Mouse (Mus musculus): ENCODE results near the gene Cblc. TPM values are rescaled to one million over a fixed set of nuclear protein-coding genes. Genes with fewer than 3 reads are reported as not detected.
"Not testable (repeated sequence)": the region's sequence is repeated elsewhere in the genome, so short reads cannot be mapped to it uniquely, and the experiment has no call there.

Cblc gene
- polyA plus RNA-seq, 1 experiment from 2014 or later = 15.2 TPM

DNA sequence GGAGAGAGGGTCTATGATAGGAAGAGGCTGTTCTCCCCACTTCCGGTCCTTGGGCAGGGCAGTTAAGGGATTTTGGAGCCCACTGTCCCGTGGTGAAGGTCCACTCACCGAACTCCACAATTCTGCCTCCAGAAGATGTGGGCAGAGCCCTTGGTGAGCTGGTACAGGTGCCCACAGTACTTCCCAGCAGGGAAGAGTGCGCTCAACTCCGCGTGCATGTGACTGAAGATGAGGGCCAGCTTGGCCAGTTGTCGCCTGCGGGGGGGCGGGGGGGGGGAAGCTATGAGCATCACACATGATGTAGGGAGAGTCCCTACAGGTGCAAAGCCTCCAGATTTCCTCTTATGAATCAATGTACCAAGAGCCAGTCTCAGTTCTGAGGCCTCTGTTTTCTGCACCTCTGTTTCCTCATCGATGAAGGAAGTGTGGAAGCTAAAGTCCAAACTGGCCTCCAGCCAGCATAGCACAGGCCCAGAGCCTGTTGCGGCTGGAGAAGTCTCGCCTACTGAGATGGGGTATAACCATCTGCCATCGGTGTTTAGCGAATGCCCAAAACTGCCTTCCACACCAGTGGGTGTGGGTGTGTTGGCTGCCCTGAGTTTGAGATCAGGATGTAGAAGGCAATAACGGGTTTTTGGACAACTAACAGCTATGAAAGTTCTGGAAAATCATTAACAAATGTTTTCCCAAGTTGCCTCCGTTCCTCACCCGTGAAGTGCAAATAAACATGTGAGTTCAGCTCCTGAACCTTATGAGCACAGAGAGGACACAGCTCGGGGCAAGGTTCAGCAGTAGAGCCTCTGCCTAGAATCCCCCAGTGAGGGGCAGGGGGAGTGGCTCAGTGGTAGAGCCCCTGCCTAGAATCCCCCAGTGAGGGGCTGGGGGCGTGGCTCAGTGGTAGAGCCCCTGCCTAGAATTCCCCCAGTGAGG lies 3.6 kb downstream of the Cblc start:
- 82% methylated on average over 19 of the region's 19 CpGs for WGBS
- Histone ChIP-seq H3K36me3 (no peaks in the 10 kb centered on the region), H3K27ac (no peak overlapping the region), H3K9me3 (no peaks in the 10 kb centered on the region), H3K4me3 (no peak overlapping the region), H3K27me3 (peaks cover 37% of the 10 kb centered on the region), H3K4me1 (peaks cover 17% of the 10 kb centered on the region), H3K9ac (no peak overlapping the region), H3K4me2 (no peak overlapping the region)
- ATAC-seq (ENCODE audit: insufficient number of reproducible peaks, low FRiP score, low TSS enrichment, low read depth) = no peak

- H3K9me3 ChIP-seq; H3K36me3 ChIP-seq; H3K9ac ChIP-seq; H3K27ac ChIP-seq; H3K4me3 ChIP-seq; H3K4me1 ChIP-seq; ATAC-seq (ENCODE audit: insufficient number of reproducible peaks, low FRiP score, low TSS enrichment, low read depth); H3K4me2 ChIP-seq: not testable (repeated sequence)
- H3K27me3 ChIP-seq = peaks cover 22% of the 10 kb centered on the region
- 88% methylated on average over 2 of the region's 2 CpGs for WGBS
Observed at GRCm38 (mm10) chr7:19791504-19791903, 5.1 kb downstream of the Cblc start.

- H3K4me2 ChIP-seq = peak overlapping the region; percentile 71
- no peaks in the 10 kb centered on the region for H3K36me3 ChIP-seq
- H3K27ac ChIP-seq = no peak overlapping the region
- no peak overlapping the region for H3K9ac ChIP-seq
- peak overlapping the region; percentile 37 for H3K4me3 ChIP-seq
- WGBS = 2% methylated on average over 19 of the region's 19 CpGs
- H3K9me3 ChIP-seq = no peaks in the 10 kb centered on the region
- ATAC-seq (ENCODE audit: insufficient number of reproducible peaks, low FRiP score, low TSS enrichment, low read depth) = no peak
- H3K4me1 ChIP-seq = peaks cover 12% of the 10 kb centered on the region
- H3K27me3 ChIP-seq = peaks cover 9% of the 10 kb centered on the region
Observed at GRCm38 (mm10) chr7:19789904-19790347, 6.7 kb downstream of the Cblc start.

DNA sequence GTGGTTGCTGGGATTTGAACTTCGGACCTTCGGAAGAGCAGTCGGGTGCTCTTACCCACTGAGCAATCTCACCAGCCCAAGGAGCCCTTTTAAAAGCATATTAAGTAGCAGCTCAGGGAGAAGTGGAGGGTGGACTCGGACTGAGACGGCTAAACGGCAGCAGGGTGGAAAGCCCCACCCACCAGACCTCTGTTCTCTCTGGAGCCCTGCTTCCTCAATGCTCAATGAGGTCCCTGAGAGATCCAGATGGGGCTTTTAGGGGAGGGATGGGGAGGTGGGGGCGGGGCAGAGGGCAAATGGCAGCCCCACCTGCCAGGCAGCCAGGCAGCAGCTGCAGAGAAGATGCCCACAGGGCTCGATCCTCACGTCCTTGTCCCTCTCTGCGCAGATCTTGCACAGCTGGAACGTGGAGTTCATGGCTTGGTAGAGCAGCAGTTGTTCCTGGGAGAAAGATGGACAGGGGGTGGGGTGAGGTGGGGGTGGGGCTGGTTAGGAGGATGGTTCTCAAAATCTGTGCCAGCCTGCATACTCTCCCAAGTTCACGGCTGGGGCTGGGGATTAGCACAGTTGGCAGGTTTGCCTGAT lies 10.6 kb downstream of the Cblc start:
- H3K27ac ChIP-seq = no peak overlapping the region
- no peak overlapping the region for H3K4me3 ChIP-seq
- H3K9me3 ChIP-seq = no peaks in the 10 kb centered on the region
- no peak overlapping the region for H3K9ac ChIP-seq
- peaks cover 12% of the 10 kb centered on the region for H3K4me1 ChIP-seq
- ATAC-seq (ENCODE audit: insufficient number of reproducible peaks, low FRiP score, low TSS enrichment, low read depth) = no peak
- H3K4me2 ChIP-seq = no peak overlapping the region
- H3K36me3 ChIP-seq = no peaks in the 10 kb centered on the region
- 31% methylated on average over 12 of the region's 12 CpGs for WGBS
- peaks cover 9% of the 10 kb centered on the region; the same call in 1 of the 2 replicates for H3K27me3 ChIP-seq

- Histone ChIP-seq H3K27ac (no peak overlapping the region), H3K27me3 (peaks cover 6% of the 10 kb centered on the region; the same call in 1 of the 2 replicates), H3K4me1 (peaks cover 8% of the 10 kb centered on the region), H3K9ac (no peak overlapping the region), H3K9me3 (no peaks in the 10 kb centered on the region), H3K36me3 (no peaks in the 10 kb centered on the region), H3K4me3 (no peak overlapping the region), H3K4me2 (no peak overlapping the region)
- ATAC-seq (ENCODE audit: insufficient number of reproducible peaks, low FRiP score, low TSS enrichment, low read depth) = no peak
- 31% methylated on average over 11 of the region's 11 CpGs for WGBS
Observed at GRCm38 (mm10) chr7:19784764-19785535, 11.7 kb downstream of the Cblc start.

DNA sequence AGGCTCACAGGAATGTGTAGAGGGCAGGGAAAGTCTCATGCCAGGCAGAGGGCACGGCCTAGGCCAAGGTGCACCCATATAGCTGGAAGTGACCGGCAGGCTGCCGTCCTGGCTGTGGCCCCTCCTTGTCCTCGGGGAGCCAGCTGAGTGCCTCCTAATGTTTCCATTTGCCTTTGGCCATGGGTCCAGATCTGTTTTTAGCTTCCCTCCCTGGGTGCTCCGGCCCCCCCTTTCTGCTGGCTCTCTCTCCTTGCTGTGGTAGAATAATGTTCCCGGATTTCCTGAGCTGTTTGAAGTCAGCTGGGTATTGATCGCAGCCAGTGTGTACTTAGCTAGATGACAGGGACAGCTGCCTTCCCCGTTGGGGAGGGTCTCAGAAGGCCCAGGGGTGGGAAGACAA lies 13.0 kb downstream of the Cblc start:
- no peaks in the 10 kb centered on the region for H3K27me3 ChIP-seq
- no peaks in the 10 kb centered on the region for H3K9me3 ChIP-seq
- 74% methylated on average over 8 of the region's 8 CpGs for WGBS
- peaks cover 4% of the 10 kb centered on the region; the same call in 1 of the 2 replicates for H3K4me1 ChIP-seq
- ATAC-seq (ENCODE audit: insufficient number of reproducible peaks, low FRiP score, low TSS enrichment, low read depth) = 0 out of 2 replicates have a peak, but pooled peaks have one; percentile 33
- H3K36me3 ChIP-seq = no peaks in the 10 kb centered on the region
- H3K4me3 ChIP-seq = no peak overlapping the region
- H3K9ac ChIP-seq = no peak overlapping the region
- no peak overlapping the region for H3K27ac ChIP-seq
- H3K4me2 ChIP-seq = no peak overlapping the region

DNA sequence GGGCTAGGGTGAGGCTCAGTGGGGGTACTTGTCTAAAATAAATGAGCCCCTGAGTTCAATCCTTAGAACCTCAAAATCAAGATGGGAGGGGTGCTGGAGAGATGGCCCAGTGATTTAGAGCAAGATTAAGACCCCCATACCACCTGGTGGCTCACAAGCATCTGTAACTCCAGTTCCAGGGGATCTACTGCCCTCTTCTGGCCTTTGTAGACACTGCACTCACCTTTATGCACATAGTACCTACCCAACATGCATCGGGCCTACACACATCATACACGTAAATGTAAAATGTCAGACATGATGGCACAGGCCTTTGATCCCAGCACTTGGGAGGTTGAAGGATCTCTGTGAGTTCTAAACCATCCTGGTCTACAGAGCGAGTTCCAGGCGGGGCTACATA lies 14.0 kb downstream of the Cblc start:
- peaks cover 4% of the 10 kb centered on the region; the same call in 1 of the 2 replicates for H3K4me1 ChIP-seq

GRCm38 (mm10) chr7:19781741-19782140 lies 14.9 kb downstream of the Cblc start:
- H3K9me3 ChIP-seq = no peaks in the 10 kb centered on the region
- no peak overlapping the region for H3K27ac ChIP-seq
- H3K9ac ChIP-seq = no peak overlapping the region
- no peaks in the 10 kb centered on the region for H3K36me3 ChIP-seq
- WGBS = 89% methylated on average over 7 of the region's 7 CpGs
- no peak overlapping the region for H3K4me3 ChIP-seq
- H3K4me1 ChIP-seq = peaks cover 4% of the 10 kb centered on the region; the same call in 1 of the 2 replicates
- ATAC-seq (ENCODE audit: insufficient number of reproducible peaks, low FRiP score, low TSS enrichment, low read depth) = no peak
- no peaks in the 10 kb centered on the region for H3K27me3 ChIP-seq
- H3K4me2 ChIP-seq = no peak overlapping the region

More for the DNA sequence above, 14.0 kb downstream of the Cblc start:
- Histone ChIP-seq H3K36me3 (no peaks in the 10 kb centered on the region), H3K4me2 (no peak overlapping the region), H3K9me3 (no peaks in the 10 kb centered on the region), H3K9ac (no peak overlapping the region), H3K27me3 (no peaks in the 10 kb centered on the region), H3K4me3 (no peak overlapping the region), H3K27ac (no peak overlapping the region)
- no peak for ATAC-seq (ENCODE audit: insufficient number of reproducible peaks, low FRiP score, low TSS enrichment, low read depth)
- 90% methylated on average over 4 of the region's 4 CpGs for WGBS

DNA sequence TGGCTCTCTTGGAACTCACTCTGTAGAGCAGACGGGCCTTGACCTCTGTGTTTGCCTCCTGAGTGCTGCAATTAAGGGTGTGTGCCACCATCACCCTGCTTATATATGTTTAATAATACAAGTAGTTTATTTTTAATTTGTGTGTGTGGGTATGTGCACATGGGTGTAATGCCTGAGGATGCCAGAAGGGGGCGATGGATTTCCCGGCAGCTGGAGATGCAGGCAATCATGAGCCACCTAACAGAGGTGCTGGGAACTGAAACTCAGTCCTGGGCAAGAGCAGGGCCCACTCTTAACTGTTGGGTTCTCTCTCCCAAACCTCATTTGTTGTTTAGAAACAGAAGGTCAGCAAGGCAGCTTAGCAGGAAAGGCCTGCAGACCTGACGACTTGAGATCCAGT lies 16.7 kb downstream of the Cblc start:
- no peaks in the 10 kb centered on the region for H3K27me3 ChIP-seq
- H3K4me1 ChIP-seq = no peaks in the 10 kb centered on the region
- WGBS = 79% methylated on average over 4 of the region's 4 CpGs
- no peaks in the 10 kb centered on the region for H3K9me3 ChIP-seq
- no peak overlapping the region for H3K4me2 ChIP-seq
- no peak for ATAC-seq (ENCODE audit: insufficient number of reproducible peaks, low FRiP score, low TSS enrichment, low read depth)
- no peak overlapping the region for H3K9ac ChIP-seq
- no peak overlapping the region for H3K27ac ChIP-seq
- H3K4me3 ChIP-seq = no peak overlapping the region
- H3K36me3 ChIP-seq = no peaks in the 10 kb centered on the region

GRCm38 (mm10) chr7:19778645-19779044 lies 18.0 kb downstream of the Cblc start:
- H3K27ac ChIP-seq = no peak overlapping the region
- H3K4me3 ChIP-seq = no peak overlapping the region
- no peaks in the 10 kb centered on the region for H3K36me3 ChIP-seq
- H3K4me2 ChIP-seq = no peak overlapping the region
- no peak for ATAC-seq (ENCODE audit: insufficient number of reproducible peaks, low FRiP score, low TSS enrichment, low read depth)
- H3K9me3 ChIP-seq = no peaks in the 10 kb centered on the region
- no peak overlapping the region for H3K9ac ChIP-seq
- 81% methylated on average over 8 of the region's 8 CpGs for WGBS
- H3K4me1 ChIP-seq = no peaks in the 10 kb centered on the region
- no peaks in the 10 kb centered on the region for H3K27me3 ChIP-seq

- Histone ChIP-seq H3K4me3 (no peak overlapping the region), H3K36me3 (no peaks in the 10 kb centered on the region), H3K27me3 (no peaks in the 10 kb centered on the region), H3K4me2 (no peak overlapping the region), H3K9ac (no peak overlapping the region), H3K4me1 (no peaks in the 10 kb centered on the region), H3K9me3 (no peaks in the 10 kb centered on the region), H3K27ac (peak overlapping the region; percentile 14)
- ATAC-seq (ENCODE audit: insufficient number of reproducible peaks, low FRiP score, low TSS enrichment, low read depth) = peak; percentile 66; the same call in 1 of the 2 replicates
- WGBS = 84% methylated on average over 11 of the region's 11 CpGs
Observed at GRCm38 (mm10) chr7:19777049-19777723, 19.4 kb downstream of the Cblc start.
